In the genomic region with DNA sequence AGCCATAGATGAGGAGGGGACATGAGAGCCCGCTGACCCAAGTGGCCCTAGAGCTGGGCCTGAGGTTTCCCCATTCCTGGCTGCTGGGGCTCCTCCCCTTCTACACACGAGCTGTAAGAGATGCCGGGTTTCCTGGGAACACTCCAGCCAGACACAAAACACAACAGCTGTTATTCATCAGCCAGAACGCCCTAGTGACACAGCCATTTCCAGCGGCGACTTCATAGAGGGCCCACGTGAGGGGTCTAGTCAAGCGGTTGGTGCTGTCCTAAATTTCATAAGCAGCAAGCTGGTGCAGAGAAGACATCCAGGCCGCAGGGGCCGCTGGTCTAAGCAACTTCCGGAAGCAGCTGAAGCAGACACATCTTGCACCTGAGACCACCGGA, we compare ENCODE assay signal across 10 mouse cellular contexts. TPM values are rescaled to one million over a fixed set of nuclear protein-coding genes. Genes with fewer than 3 reads are reported as not detected.
DNase-seq lines count a peak whose midpoint lies in the region; ATAC-seq and TF ChIP-seq lines count a peak whose summit lies in the region.
"Had no signal": no experiment of that assay in that cellular context is flagged by ENCODE, and none has a peak within 500 bp of the region (broad histone marks: within the 10 kb centered on the region; RNA-seq: fewer than 3 reads in every experiment).

No protein-coding gene starts in this region.

- H3K27me3 ChIP-seq in heart, embryonic 15.5 days, result no peaks in the 10 kb centered on the region
- no peaks in the 10 kb centered on the region for H3K27me3 ChIP-seq in embryonic facial prominence, embryonic 13.5 days
- no peaks in the 10 kb centered on the region for H3K27me3 ChIP-seq in midbrain, postnatal 0 days (ENCODE audit: insufficient read depth, low read length)
- no peaks in the 10 kb centered on the region for H3K27me3 ChIP-seq in liver, embryonic 12.5 days (replicated peaks)

- H3K9me3 ChIP-seq in heart, embryonic 15.5 days (replicated peaks), result no peaks in the 10 kb centered on the region
- H3K9me3 ChIP-seq in embryonic facial prominence, embryonic 13.5 days, result no peaks in the 10 kb centered on the region
- no peaks in the 10 kb centered on the region for H3K9me3 ChIP-seq in midbrain, postnatal 0 days (ENCODE audit: low read length)
- no peaks in the 10 kb centered on the region for H3K9me3 ChIP-seq in liver, embryonic 12.5 days (replicated peaks)
- H3K9me3 ChIP-seq: G1E had no signal

- no peak for TF ChIP-seq CTCF in midbrain, postnatal 0 days (IDR thresholded peaks at IDR 0.05)

- H3K4me3 ChIP-seq in heart, embryonic 15.5 days, result no peak overlapping the region
- H3K4me3 ChIP-seq in embryonic facial prominence, embryonic 13.5 days, result peak overlapping the region; percentile 13; the same call in 1 of the 2 replicates
- H3K4me3 ChIP-seq in midbrain, postnatal 0 days (ENCODE audit: low read depth, low read length), result no peak overlapping the region
- H3K4me3 ChIP-seq in liver, embryonic 12.5 days, result no peak overlapping the region
- H3K4me3 ChIP-seq: myocyte had no signal

- peak; percentile 28 for ATAC-seq in heart, embryonic 15.5 days (replicated peaks; ENCODE audit: insufficient number of reproducible peaks, insufficient read depth, low FRiP score, low read depth)
- no peak for ATAC-seq in embryonic facial prominence, embryonic 13.5 days (ENCODE audit: insufficient number of reproducible peaks, insufficient read depth, low FRiP score, low TSS enrichment, low read depth)
- no peak for ATAC-seq in midbrain, postnatal 0 days (ENCODE audit: low FRiP score)
- ATAC-seq in activated CD4-positive, CD25-positive, alpha-beta regulatory T cell, adult 4 months, result no peak
- no peak for ATAC-seq in liver, embryonic 12.5 days

- H3K27ac ChIP-seq in heart, embryonic 15.5 days, result no peak overlapping the region
- peak overlapping the region; percentile 28; the same call in 1 of the 2 replicates for H3K27ac ChIP-seq in embryonic facial prominence, embryonic 13.5 days
- no peak overlapping the region for H3K27ac ChIP-seq in midbrain, postnatal 0 days (ENCODE audit: low read depth, low read length)
- no peak overlapping the region for H3K27ac ChIP-seq in liver, embryonic 12.5 days

- WGBS in heart, embryonic 15.5 days, result 36% methylated on average over 12 of the region's 12 CpGs
- 23% methylated on average over 12 of the region's 12 CpGs for WGBS in embryonic facial prominence, embryonic 13.5 days
- 45% methylated on average over 12 of the region's 12 CpGs for WGBS in midbrain, postnatal 0 days
- 71% methylated on average over 12 of the region's 12 CpGs for WGBS in liver, embryonic 12.5 days (ENCODE audit: insufficient replicate concordance)

- intact Hi-C loops in heart, postnatal 36 days (cut with DNase I), result no loop called here

- H3K4me1 ChIP-seq in heart, embryonic 15.5 days (replicated peaks), result peaks cover 26% of the 10 kb centered on the region
- peaks cover 41% of the 10 kb centered on the region for H3K4me1 ChIP-seq in embryonic facial prominence, embryonic 13.5 days
- no peaks in the 10 kb centered on the region for H3K4me1 ChIP-seq in midbrain, postnatal 0 days (ENCODE audit: insufficient read depth, low read length)
- H3K4me1 ChIP-seq in liver, embryonic 12.5 days, result peaks cover 54% of the 10 kb centered on the region

- H3K4me2 ChIP-seq in heart, embryonic 15.5 days, result peak overlapping the region; percentile 23
- peak overlapping the region; percentile 46 for H3K4me2 ChIP-seq in embryonic facial prominence, embryonic 13.5 days
- no peak overlapping the region for H3K4me2 ChIP-seq in midbrain, postnatal 0 days (ENCODE audit: low read depth, low read length, poor library complexity, severe bottlenecking)
- no peak overlapping the region for H3K4me2 ChIP-seq in liver, embryonic 12.5 days

- H3K36me3 ChIP-seq in heart, embryonic 15.5 days, result no peaks in the 10 kb centered on the region
- no peaks in the 10 kb centered on the region for H3K36me3 ChIP-seq in embryonic facial prominence, embryonic 13.5 days
- no peaks in the 10 kb centered on the region for H3K36me3 ChIP-seq in midbrain, postnatal 0 days (ENCODE audit: insufficient read depth, low read length)
- H3K36me3 ChIP-seq in liver, embryonic 12.5 days, result peaks cover 4% of the 10 kb centered on the region; the same call in 1 of the 2 replicates

- no peak overlapping the region for H3K9ac ChIP-seq in heart, embryonic 15.5 days
- H3K9ac ChIP-seq in embryonic facial prominence, embryonic 13.5 days, result no peak overlapping the region
- no peak overlapping the region for H3K9ac ChIP-seq in midbrain, postnatal 0 days (replicated peaks; ENCODE audit: low read length, poor library complexity, severe bottlenecking)
- no peak overlapping the region for H3K9ac ChIP-seq in liver, embryonic 12.5 days

- no peak for DNase-seq in heart, postnatal 36 days
- DNase-seq in kidney, postnatal 10 days, result peak; percentile 82
- peak; percentile 40 for DNase-seq in midbrain, postnatal 0 days (ENCODE audit: low spot score)
- no peak for DNase-seq in right cerebral cortex, adult 18-20 months

RNA-seq across cellular contexts. Expression of a gene that starts 27.0 kb away (rescaled TPM):
- 78.6 and 79.1 TPM in 2 replicates for polyA plus RNA-seq in heart, embryonic 15.5 days (2015; fragmentation: Nextera tagmentation; extraction: Ambion mirVana)
- 10 to 100 TPM; 40.1 to 46.0 TPM for total RNA-seq in heart, postnatal 36 days (2021)
- polyA plus RNA-seq in embryonic facial prominence, embryonic 13.5 days (2015; fragmentation: Nextera tagmentation; extraction: Ambion mirVana), result 133 and 144 TPM in 2 replicates
- total RNA-seq in midbrain, postnatal 0 days (2014; rRNA removed), result 32.5 and 36.7 TPM in 2 replicates
- polyA plus RNA-seq in midbrain, postnatal 0 days (2015; fragmentation: Nextera tagmentation; extraction: Ambion mirVana), result 66.9 and 71.0 TPM in 2 replicates
- polyA plus RNA-seq in activated CD4-positive, CD25-positive, alpha-beta regulatory T cell, adult 4 months (2017; shearing (Covaris generic)), result 100 to 1,000 TPM; 109 to 123 TPM
- polyA plus RNA-seq in liver, embryonic 12.5 days (2016; fragmentation: Nextera tagmentation; extraction: Ambion mirVana), result 103 and 107 TPM in 2 replicates

Comparison
In these comparisons a context has a peak if more than half of its experiments do, and no peak if none do; other contexts are left out.
1. H3K4me2 ChIP-seq: peak in heart, embryonic 15.5 days (single experiment) and embryonic facial prominence, embryonic 13.5 days (single experiment); none in midbrain, postnatal 0 days (single experiment) and liver, embryonic 12.5 days (single experiment).
2. DNase-seq: peak in kidney, postnatal 10 days (single experiment) and midbrain, postnatal 0 days (single experiment); none in heart, postnatal 36 days (0 of 2) and right cerebral cortex, adult 18-20 months (single experiment).